Mouse (Mus musculus): ENCODE measurements around the gene Nhlrc3. TPM values are rescaled to one million over a fixed set of nuclear protein-coding genes. Genes with fewer than 3 reads are reported as not detected.
A peak's percentile ranks its signal among the peaks of the same experiment; 100 is the strongest.

Gene Nhlrc3
- total RNA-seq, 2 experiments from 2014 or later, result 8.2 to 8.5 TPM

DNA sequence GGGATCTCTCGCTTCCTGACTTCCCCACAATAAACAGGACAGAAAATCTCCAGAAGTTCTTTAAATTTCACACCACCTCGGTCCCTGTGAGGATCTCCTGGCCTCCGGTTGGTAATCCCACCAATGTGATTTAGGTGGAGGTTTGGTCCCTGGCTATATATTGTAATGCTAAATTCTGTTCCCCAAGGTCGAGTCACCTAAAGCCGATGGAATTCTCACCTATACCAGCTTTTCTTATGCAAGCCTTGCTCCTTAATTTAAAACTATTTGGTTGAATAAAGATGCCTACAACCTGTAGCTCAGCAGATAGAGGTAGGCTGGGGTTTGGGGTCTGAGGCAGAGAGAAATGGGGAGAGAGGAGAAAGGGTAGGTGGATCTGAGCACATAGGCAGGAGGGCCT is 5.4 kb downstream of the Nhlrc3 start:
- no peak for ATAC-seq (replicated peaks; ENCODE audit: low FRiP score, low TSS enrichment, poor library complexity, severe bottlenecking)

GRCm38 (mm10) chr3:53454984-53455383 is 8.1 kb downstream of the Nhlrc3 start:
- no peak for ATAC-seq (replicated peaks; ENCODE audit: low FRiP score, low TSS enrichment, poor library complexity, severe bottlenecking)

DNA sequence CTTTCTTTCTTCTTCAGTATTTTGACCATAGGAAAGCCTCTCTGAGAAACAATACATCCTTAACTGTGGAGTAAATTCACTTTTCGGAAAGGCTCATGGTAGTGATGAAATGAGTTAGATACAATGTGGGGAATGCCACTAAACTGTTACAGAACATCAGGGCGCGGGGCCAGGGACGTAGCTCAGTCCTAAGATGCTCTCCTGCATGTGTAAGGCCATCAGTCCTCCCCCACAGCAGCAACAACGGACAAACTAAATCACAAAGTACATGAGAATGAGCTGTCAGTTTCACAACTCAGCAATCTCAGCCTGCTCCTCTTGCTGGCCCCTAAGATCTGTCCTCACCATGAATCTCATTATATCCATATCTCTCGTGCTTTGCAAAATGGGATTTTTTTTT is 8.6 kb downstream of the Nhlrc3 start:
- no peak for ATAC-seq (replicated peaks; ENCODE audit: low FRiP score, low TSS enrichment, poor library complexity, severe bottlenecking)

- no peak for ATAC-seq (replicated peaks; ENCODE audit: low FRiP score, low TSS enrichment, poor library complexity, severe bottlenecking)
Measured at GRCm38 (mm10) chr3:53454005-53454404, 9.1 kb downstream of the Nhlrc3 start.

- ATAC-seq (replicated peaks; ENCODE audit: low FRiP score, low TSS enrichment, poor library complexity, severe bottlenecking), result no peak
Measured at GRCm38 (mm10) chr3:53453346-53453745, 9.8 kb downstream of the Nhlrc3 start.

DNA sequence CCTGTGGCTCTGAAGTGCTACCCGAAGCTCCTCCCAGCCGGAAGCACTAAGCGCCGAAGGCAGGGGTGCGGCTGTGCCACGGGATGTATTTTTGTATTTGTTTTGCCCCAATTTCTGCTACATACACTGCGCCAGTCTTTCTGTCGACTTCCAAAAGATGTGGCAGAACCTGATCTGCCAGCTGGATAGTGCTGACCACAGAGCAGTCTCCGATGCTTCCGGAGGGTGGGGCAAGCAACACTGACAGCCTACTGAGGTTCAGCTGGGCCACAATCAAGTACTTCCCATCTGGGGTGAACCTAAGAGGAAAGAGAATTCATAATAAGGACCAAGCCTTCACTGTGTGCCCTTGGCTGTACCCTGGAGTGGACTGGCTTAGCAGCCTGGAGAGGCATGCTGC is 10.8 kb downstream of the Nhlrc3 start:
- ATAC-seq (replicated peaks; ENCODE audit: low FRiP score, low TSS enrichment, poor library complexity, severe bottlenecking), result no peak

GRCm38 (mm10) chr3:53450666-53451065 is 12.5 kb downstream of the Nhlrc3 start:
- no peak for ATAC-seq (replicated peaks; ENCODE audit: low FRiP score, low TSS enrichment, poor library complexity, severe bottlenecking)

- ATAC-seq (replicated peaks; ENCODE audit: low FRiP score, low TSS enrichment, poor library complexity, severe bottlenecking), result peak; percentile 85
Measured at GRCm38 (mm10) chr3:53448208-53448607, 14.9 kb downstream of the Nhlrc3 start.

- ATAC-seq (replicated peaks; ENCODE audit: low FRiP score, low TSS enrichment, poor library complexity, severe bottlenecking), result no peak
Measured at GRCm38 (mm10) chr3:53446801-53447200, 16.3 kb downstream of the Nhlrc3 start.

GRCm38 (mm10) chr3:53445540-53445939 is 17.6 kb downstream of the Nhlrc3 start:
- ATAC-seq (replicated peaks; ENCODE audit: low FRiP score, low TSS enrichment, poor library complexity, severe bottlenecking), result no peak

DNA sequence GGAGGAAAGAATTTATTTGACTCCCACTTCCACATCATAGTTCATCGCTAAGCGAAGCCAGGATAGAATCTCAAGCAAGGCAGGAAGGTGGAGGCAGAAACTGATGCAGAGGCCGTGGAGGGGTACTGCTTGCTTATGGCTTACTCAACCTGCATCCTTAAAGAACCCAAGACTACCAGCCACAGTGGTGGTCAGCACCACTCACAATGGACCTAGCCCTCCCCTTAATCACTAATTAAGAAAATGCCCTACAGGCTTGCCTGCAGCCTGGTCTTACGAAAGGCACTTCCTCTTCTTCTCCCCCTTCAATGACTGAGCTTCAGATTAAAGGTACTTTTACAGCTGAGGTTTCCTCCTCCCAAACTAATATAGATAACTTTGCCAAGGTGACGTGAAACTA is 26.6 kb downstream of the Nhlrc3 start:
- no peak for ATAC-seq (replicated peaks; ENCODE audit: low FRiP score, low TSS enrichment, poor library complexity, severe bottlenecking)

GRCm38 (mm10) chr3:53434610-53435009 is 28.5 kb downstream of the Nhlrc3 start:
- no peak for ATAC-seq (replicated peaks; ENCODE audit: low FRiP score, low TSS enrichment, poor library complexity, severe bottlenecking)

DNA sequence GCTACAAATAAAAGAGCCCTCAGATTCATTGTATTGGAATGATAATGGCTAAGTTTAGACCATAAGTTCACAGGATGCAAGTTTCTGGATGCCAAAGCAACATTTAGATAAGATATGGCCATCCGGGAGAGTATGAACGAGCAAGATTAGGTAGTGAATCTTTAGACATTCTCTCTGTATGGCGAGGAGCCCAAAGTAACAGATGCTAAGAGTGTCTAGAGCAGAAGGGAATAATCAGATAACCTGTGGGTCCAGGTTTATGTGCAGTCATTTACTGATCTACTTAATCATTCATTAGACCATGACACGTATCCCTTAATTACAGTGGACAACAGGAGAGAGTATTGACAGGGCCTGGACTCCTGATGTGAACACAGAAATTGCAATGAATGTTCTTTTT is 39.6 kb downstream of the Nhlrc3 start:
- no peak for ATAC-seq (replicated peaks; ENCODE audit: low FRiP score, low TSS enrichment, poor library complexity, severe bottlenecking)

DNA sequence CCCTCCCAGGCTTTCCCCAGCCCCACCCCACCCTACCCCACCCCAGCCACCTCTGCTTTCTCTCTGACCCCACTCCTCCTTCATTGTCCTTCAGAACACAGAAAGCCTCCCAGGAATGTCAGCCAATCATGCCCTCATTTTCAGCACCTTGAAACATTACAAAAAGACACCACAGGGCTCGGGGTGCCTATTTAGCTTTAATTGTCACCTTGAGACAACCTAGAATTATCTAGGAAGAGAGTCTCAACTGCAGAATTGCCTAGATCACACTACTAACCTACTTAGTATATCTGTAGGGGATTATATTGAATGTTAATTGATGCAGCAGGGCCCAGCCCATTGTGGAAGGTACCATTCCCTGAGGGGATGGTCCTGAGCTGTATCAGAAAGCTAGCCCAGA is 40.4 kb downstream of the Nhlrc3 start:
- ATAC-seq (replicated peaks; ENCODE audit: low FRiP score, low TSS enrichment, poor library complexity, severe bottlenecking), result no peak

DNA sequence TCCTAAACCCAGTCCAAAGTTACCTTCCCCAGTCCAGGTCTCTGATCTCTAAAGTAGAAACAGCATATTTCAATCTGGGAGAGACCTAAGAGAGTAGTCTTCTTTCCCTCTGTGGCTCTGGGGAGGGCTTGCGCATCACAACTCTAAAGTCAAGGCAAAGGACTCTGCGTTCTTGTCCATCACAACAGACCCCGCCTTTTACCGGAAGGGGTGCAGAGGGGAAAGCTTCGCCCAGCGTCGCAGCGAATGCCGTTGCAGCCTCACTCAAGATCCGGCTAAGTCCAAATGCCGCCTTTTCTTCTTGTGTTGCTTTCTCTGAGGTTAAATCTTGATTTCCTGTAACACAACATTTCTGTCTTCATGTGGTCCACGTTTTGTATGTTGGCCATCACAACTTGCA is 41.5 kb downstream of the Nhlrc3 start:
- no peak for ATAC-seq (replicated peaks; ENCODE audit: low FRiP score, low TSS enrichment, poor library complexity, severe bottlenecking)

- no peak for ATAC-seq (replicated peaks; ENCODE audit: low FRiP score, low TSS enrichment, poor library complexity, severe bottlenecking)
Measured at GRCm38 (mm10) chr3:53417701-53418100, 45.4 kb downstream of the Nhlrc3 start.

GRCm38 (mm10) chr3:53416036-53416506 is 47.1 kb downstream of the Nhlrc3 start:
- no peak for ATAC-seq (replicated peaks; ENCODE audit: low FRiP score, low TSS enrichment, poor library complexity, severe bottlenecking)

DNA sequence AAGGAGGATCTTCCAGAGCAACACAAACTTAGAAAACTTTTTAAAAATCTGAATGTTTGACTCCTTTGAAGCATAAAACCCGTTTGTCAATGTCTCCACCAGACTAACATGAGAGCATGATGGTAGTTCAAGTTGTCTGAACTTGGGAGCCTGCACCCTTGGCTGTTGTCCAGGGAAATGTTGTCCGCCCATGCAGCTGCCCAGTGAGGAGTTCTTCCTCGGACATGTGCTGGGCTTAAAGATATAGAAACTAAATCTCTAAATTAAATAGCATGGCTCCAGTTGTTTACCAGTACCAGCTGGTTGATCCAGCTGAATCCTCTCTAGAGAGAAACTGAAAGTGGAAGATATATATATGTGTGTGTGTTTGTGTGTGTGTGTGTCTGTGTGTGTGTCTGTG is 49.2 kb downstream of the Nhlrc3 start:
- ATAC-seq (replicated peaks; ENCODE audit: low FRiP score, low TSS enrichment, poor library complexity, severe bottlenecking), result no peak

DNA sequence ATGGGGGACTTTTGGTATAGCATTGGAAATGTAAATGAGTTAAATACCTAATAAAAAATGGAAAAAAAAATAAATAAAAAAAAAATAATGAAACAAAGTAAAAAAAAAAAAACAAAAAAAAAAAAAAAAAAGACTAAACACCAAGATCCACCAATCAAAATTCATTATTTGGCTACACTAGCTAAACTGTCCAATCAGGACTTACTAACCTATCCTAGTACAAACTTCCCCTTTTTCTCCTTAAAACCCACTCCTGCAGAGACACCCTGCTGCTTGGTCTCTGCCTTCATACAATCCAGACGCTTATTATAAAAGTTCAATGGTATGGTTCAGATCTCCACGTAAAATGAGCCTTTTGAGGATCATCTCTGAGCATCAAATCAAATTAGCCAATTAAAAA is 49.7 kb downstream of the Nhlrc3 start:
- no peak for ATAC-seq (replicated peaks; ENCODE audit: low FRiP score, low TSS enrichment, poor library complexity, severe bottlenecking)

DNA sequence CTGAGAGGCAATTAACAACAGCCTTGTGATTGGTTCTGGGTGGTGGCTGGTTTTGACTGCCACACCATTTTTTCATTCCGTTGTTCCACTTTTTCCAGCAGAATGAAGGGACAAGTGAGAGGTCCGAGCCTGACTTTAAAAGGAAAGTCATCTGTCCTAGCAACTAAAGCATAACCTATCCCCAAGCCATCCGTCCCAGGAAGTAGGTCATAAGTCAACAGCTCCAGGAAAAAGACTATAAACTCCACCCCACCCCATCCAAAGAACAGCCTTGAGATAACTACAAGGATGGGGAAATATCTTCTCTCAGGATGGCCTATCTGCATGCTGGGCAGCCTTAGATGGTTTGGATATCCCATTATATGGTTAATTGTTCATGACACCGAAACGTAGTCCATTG is 50.9 kb downstream of the Nhlrc3 start:
- ATAC-seq (replicated peaks; ENCODE audit: low FRiP score, low TSS enrichment, poor library complexity, severe bottlenecking), result no peak

DNA sequence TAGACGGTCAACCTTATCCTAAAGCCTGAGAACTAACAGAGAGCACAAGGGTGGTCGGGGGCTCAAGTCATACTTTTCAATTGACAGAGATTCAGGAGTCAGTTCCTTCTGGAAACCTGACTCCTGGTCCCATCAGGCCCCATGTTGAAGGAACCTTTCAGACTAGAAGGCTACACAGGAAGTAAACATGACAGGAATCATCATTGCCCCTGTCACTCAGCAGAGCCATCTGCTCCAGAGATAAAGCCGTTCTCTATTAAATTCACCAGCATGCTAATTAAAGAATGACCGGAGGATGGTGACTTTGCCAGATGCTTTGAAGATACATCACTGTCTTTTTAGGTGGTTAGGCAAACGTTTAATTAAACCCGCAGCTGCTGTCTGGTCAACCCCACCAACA is 53.1 kb downstream of the Nhlrc3 start:
- ATAC-seq (replicated peaks; ENCODE audit: low FRiP score, low TSS enrichment, poor library complexity, severe bottlenecking), result no peak

GRCm38 (mm10) chr3:53407145-53407544 is 56.0 kb downstream of the Nhlrc3 start:
- ATAC-seq (replicated peaks; ENCODE audit: low FRiP score, low TSS enrichment, poor library complexity, severe bottlenecking), result no peak
